Mouse (Mus musculus) thymus, adult 2 months (tissue): ENCODE data around the gene Atp6v0c.

Experiments used
- CTCF ChIP-seq: fragments of 200-500 bp; IDR thresholded peaks from 2 replicates; pipeline ENCODE4 v1.5.1; 2012; ENCODE audit warnings: mild to moderate bottlenecking, control low read depth, low read length, moderate library complexity, borderline replicate concordance; ENCODE audit not compliant: control insufficient read depth, poor library complexity, insufficient read depth; ENCODE audit errors: extremely low read depth
- POLR2A ChIP-seq: fragments of 200-500 bp; IDR thresholded peaks from 2 replicates; pipeline ENCODE4 v1.6.1; 2012; ENCODE audit warnings: mild to moderate bottlenecking, low read length, control low read depth, moderate library complexity; ENCODE audit not compliant: control insufficient read depth, poor library complexity, insufficient read depth; ENCODE audit errors: extremely low read depth

DNA sequence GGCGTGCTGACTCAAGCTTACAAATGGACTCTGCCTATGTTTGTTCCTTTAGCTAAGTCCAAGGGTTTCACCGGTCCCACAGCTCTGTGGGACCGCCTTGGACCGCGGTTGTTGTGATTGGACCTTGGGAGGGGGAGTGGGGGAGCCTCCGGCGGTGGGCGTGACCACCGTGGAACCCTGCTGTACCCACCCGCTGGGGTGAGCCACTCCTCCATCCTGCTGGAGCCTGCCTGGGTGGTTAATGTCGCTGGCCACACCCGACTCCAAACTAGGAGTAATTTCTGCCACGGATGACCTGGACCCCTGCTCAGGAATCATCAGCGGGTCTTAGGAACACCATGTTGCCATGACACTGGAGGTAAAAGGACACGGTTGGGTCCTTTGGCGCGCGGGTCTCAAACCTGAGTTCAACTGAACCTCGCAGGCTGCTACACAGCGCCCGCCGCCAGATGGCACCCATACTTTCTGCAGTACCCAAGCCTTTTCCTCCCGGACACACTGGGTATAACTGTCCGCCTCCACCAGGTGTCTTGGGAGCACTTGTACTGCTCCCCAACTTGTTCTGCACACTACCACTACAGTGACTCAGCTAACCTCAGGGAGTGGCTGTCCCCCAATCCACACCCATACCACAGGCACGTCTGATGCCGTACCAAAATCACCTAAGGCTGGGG lies 17.5 kb downstream of the Atp6v0c start:
- TF ChIP-seq CTCF (peak; percentile 91), POLR2A (0 out of 2 replicates have a peak, but pooled peaks have one; percentile 26)
